Mouse (Mus musculus) CH12.LX (cell line): Measurements from ENCODE around the gene Rhof. TPM values are rescaled to one million over a fixed set of nuclear protein-coding genes. Genes with fewer than 3 reads are reported as not detected.

ENCODE experiments used
- DNase-seq: peaks from one replicate; pipeline ENCODE4 v3.0.0-alpha.2; 2013; ENCODE audit errors: extremely low read depth
- H3K27ac ChIP-seq: 2 replicates; pipeline ENCODE4 v1.5.1; 2012; ENCODE audit warnings: low read depth, mild to moderate bottlenecking, control low read depth, moderate library complexity; ENCODE audit not compliant: insufficient read depth
- H3K27me3 ChIP-seq: replicated peaks from 2 replicates; pipeline ENCODE3; 2012; ENCODE audit warnings: inconsistent platforms
- H3K36me3 ChIP-seq, 2 experiments: replicated peaks in 1 of 2; 2 replicates each; pipeline versions ENCODE3 to v1.6.1; 2012; ENCODE audit warnings: inconsistent platforms in 1 of 2, low read length in 1 of 2, mild to moderate bottlenecking in 1 of 2, mixed read lengths in 1 of 2, moderate library complexity in 1 of 2; ENCODE audit not compliant: control insufficient read depth in 1 of 2, insufficient read depth in 1 of 2
- H3K4me1 ChIP-seq, 2 experiments: 2 replicates each; pipeline ENCODE4 v1.6.1; 2012; ENCODE audit warnings: inconsistent platforms in 1 of 2, moderate library complexity in 1 of 2; ENCODE audit not compliant: insufficient read depth in 2 of 2, control insufficient read depth in 1 of 2
- H3K4me2 ChIP-seq: 2 replicates; pipeline ENCODE4 v1.6.1; 2012; ENCODE audit warnings: low read depth, mild to moderate bottlenecking, control low read depth; ENCODE audit not compliant: poor library complexity, insufficient read depth, severe bottlenecking
- H3K4me3 ChIP-seq, 3 experiments: fragments of 150-350 bp in 1 of 3; sonication (generic) in 1 of 3; replicated peaks in 1 of 3; 2 replicates each; pipeline versions ENCODE3 to v1.5.1; 2011 to 2012; ENCODE audit warnings: low read depth in 2 of 3, low read length in 2 of 3, mild to moderate bottlenecking in 2 of 3, moderate library complexity in 2 of 3, control low read depth in 1 of 3, improper control_type of control experiment in 1 of 3, inconsistent platforms in 1 of 3, mixed read lengths in 1 of 3; ENCODE audit not compliant: poor library complexity in 1 of 3
- H3K79me2 ChIP-seq: replicated peaks from 2 replicates; pipeline ENCODE4 v1.6.1; 2012; ENCODE audit warnings: mild to moderate bottlenecking, moderate library complexity; ENCODE audit not compliant: control insufficient read depth, poor library complexity, insufficient read depth, severe bottlenecking; ENCODE audit errors: extremely low read depth
- H3K9ac ChIP-seq: 2 replicates; pipeline ENCODE4 v1.6.1; 2012; ENCODE audit warnings: low read depth, mild to moderate bottlenecking, control low read depth, moderate library complexity; ENCODE audit not compliant: insufficient read depth
- H3K9me3 ChIP-seq: replicated peaks from 2 replicates; pipeline ENCODE3; 2012; ENCODE audit warnings: low read length, inconsistent platforms, mixed read lengths
- BHLHE40 ChIP-seq: IDR thresholded peaks from 2 replicates; pipeline ENCODE4 v1.6.1; 2011; ENCODE audit warnings: mild to moderate bottlenecking, low read depth, low read length, improper control_type of control experiment
- CHD1 ChIP-seq: IDR thresholded peaks from 2 replicates; pipeline ENCODE4 v1.6.1; 2012; ENCODE audit warnings: low read depth, low read length, improper control_type of control experiment, inconsistent platforms
- CHD2 ChIP-seq: IDR thresholded peaks from 2 replicates; pipeline ENCODE4 v1.6.1; 2011; ENCODE audit warnings: low read length, improper control_type of control experiment
- GABPA ChIP-seq: IDR thresholded peaks from 2 replicates; pipeline ENCODE4 v1.6.1; 2012; ENCODE audit warnings: low read depth, low read length, improper control_type of control experiment, inconsistent platforms; ENCODE audit not compliant: insufficient replicate concordance
- IRF4 ChIP-seq: IDR thresholded peaks from 2 replicates; pipeline ENCODE4 v1.6.1; 2014; ENCODE audit warnings: low read depth, mild to moderate bottlenecking, inconsistent platforms, low read length, improper control_type of control experiment
- JUN ChIP-seq: IDR thresholded peaks from 2 replicates; pipeline ENCODE4 v1.6.1; 2011; ENCODE audit warnings: low read depth, mild to moderate bottlenecking, low read length, improper control_type of control experiment, moderate library complexity; ENCODE audit not compliant: insufficient read depth
- JUND ChIP-seq: conservative IDR thresholded peaks from 2 replicates; pipeline ENCODE4 v1.6.1; 2011; ENCODE audit warnings: low read depth, low read length, improper control_type of control experiment
- MAX ChIP-seq: IDR thresholded peaks from 2 replicates; pipeline ENCODE4 v1.6.1; 2011; ENCODE audit warnings: low read length, improper control_type of control experiment
- MEF2A ChIP-seq: IDR thresholded peaks from 2 replicates; pipeline ENCODE4 v1.6.1; 2014; ENCODE audit warnings: low read depth, mild to moderate bottlenecking, inconsistent platforms, low read length, improper control_type of control experiment, borderline replicate concordance
- MXI1 ChIP-seq: IDR thresholded peaks from 2 replicates; pipeline ENCODE4 v1.6.1; 2011; ENCODE audit warnings: mild to moderate bottlenecking, low read depth, low read length, improper control_type of control experiment
- MYC ChIP-seq: IDR thresholded peaks from 2 replicates; pipeline ENCODE4 v1.6.1; 2011; ENCODE audit warnings: low read depth, mild to moderate bottlenecking, improper control_type of control experiment, low read length
- NRF1 ChIP-seq: IDR thresholded peaks from 2 replicates; pipeline ENCODE4 v1.6.1; 2014; ENCODE audit warnings: low read depth, mild to moderate bottlenecking, inconsistent platforms, low read length, improper control_type of control experiment, moderate library complexity
- PAX5 ChIP-seq: IDR thresholded peaks from 2 replicates; pipeline ENCODE4 v1.6.1; 2012; ENCODE audit warnings: low read length, inconsistent platforms, mixed read lengths
- POLR2A ChIP-seq: IDR thresholded peaks from 2 replicates; pipeline ENCODE4 v1.6.1; 2011; ENCODE audit warnings: low read depth, mild to moderate bottlenecking, improper control_type of control experiment, low read length
- POLR2AphosphoS2 ChIP-seq: IDR thresholded peaks from 2 replicates; pipeline ENCODE4 v1.6.1; 2011; ENCODE audit warnings: low read depth, low read length, improper control_type of control experiment
- RAD21 ChIP-seq: IDR thresholded peaks from 2 replicates; pipeline ENCODE4 v1.6.1; 2011; ENCODE audit warnings: low read depth, mild to moderate bottlenecking, low read length, improper control_type of control experiment, moderate library complexity
- SMC3 ChIP-seq: IDR thresholded peaks from 2 replicates; pipeline ENCODE4 v1.6.1; 2011; ENCODE audit warnings: low read depth, low read length, improper control_type of control experiment
- TCF12 ChIP-seq: IDR thresholded peaks from 2 replicates; pipeline ENCODE4 v1.6.1; 2014; ENCODE audit warnings: low read depth, mild to moderate bottlenecking, inconsistent platforms, low read length, improper control_type of control experiment
- UBTF ChIP-seq: IDR thresholded peaks from 2 replicates; pipeline ENCODE4 v1.6.1; 2012; ENCODE audit warnings: low read depth, mild to moderate bottlenecking, inconsistent platforms, low read length, improper control_type of control experiment, moderate library complexity
- USF1 ChIP-seq: IDR thresholded peaks from 2 replicates; pipeline ENCODE4 v1.6.1; 2014; ENCODE audit warnings: low read depth, mild to moderate bottlenecking, inconsistent platforms, low read length, improper control_type of control experiment
- ZC3H11A ChIP-seq: IDR thresholded peaks from 2 replicates; pipeline ENCODE4 v1.6.1; 2012; ENCODE audit warnings: low read depth, mild to moderate bottlenecking, inconsistent platforms, low read length, improper control_type of control experiment
- ZKSCAN1 ChIP-seq: IDR thresholded peaks from 2 replicates; pipeline ENCODE4 v1.6.1; 2012; ENCODE audit warnings: low read depth, inconsistent platforms, low read length, improper control_type of control experiment, borderline replicate concordance
- ZMIZ1 ChIP-seq: IDR thresholded peaks from 2 replicates; pipeline ENCODE4 v1.6.1; 2012; ENCODE audit warnings: low read depth, mild to moderate bottlenecking, inconsistent platforms, low read length, improper control_type of control experiment
- dilution Hi-C: fragments of 300-500 bp; cut with MboI; formaldehyde crosslinking; loops from 2 replicates; pipeline ENCODE4 v1.14.3; 2020; ENCODE audit warnings: low sequenced_read_pairs; ENCODE audit not compliant: extremely low pct_unique_long_range_greater_than_20kb, extremely low pct_ligation_motif_present
- in situ Hi-C: fragments of 300-500 bp; cut with MboI; formaldehyde crosslinking; loops from 3 replicates; pipeline ENCODE4 v1.14.3; 2019; ENCODE audit warnings: low sequenced_read_pairs, low pct_ligation_motif_present, low pct_unique_long_range_greater_than_20kb, mixed read lengths
- polyA plus RNA-seq: library from polyadenylated mRNA; unstranded; fragments of >175 nt; gene quantifications from 2 replicates; pipeline ENCODE4 v1.2.1, GENCODE M21; 2012; ENCODE audit warnings: low read depth; ENCODE audit not compliant: insufficient read length
- total RNA-seq, 2 experiments: library from RNA; depleted of rRNA; stranded (reverse); fragments of 300-350 nt in 1 of 2; fragments of >200 nt in 1 of 2; gene quantifications; 2 replicates each; pipeline ENCODE4 v1.2.3; 2012 to 2014

Gene Rhof
- total and polyA plus RNA-seq, 3 experiments = 33.6 to 56.9 (median 45.4) TPM

DNA sequence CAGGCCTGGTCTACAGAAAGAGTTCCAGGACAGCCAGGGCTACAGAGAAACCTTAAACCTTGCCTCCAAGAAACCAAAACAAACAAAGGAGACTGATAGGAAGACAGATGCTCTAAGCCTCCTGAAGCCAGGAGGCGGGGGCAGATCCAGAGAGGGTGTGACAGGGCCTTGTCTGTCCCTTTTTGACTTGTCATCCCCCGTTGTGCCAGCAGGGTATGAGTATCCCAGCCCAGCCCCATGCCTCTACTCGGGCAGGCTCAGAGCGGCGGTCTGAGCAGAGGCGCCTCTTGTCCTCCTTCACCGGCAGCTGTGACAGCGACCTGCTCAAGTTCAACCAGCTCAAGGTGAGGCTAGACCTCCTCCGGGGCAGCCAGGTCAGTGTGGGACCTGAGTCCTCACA, 30.4 kb upstream of the Rhof start:
- peaks cover 0 to 12% of the 10 kb centered on the region in 2 experiments; a peak in 2 of 4 replicates for H3K4me1 ChIP-seq
- no peak for TF ChIP-seq RAD21
- no peak for TF ChIP-seq POLR2AphosphoS2
- no peak for TF ChIP-seq POLR2A
- TF ChIP-seq BHLHE40 = no peak
- no peak for TF ChIP-seq JUN
- TF ChIP-seq GABPA = no peak
- no peak for TF ChIP-seq NRF1
- TF ChIP-seq, all 38 proteins: peak for 0
- Histone ChIP-seq H3K4me3 (no peak overlapping the region), H3K27ac (no peak overlapping the region), H3K4me2 (no peak overlapping the region), H3K79me2 (no peaks in the 10 kb centered on the region), H3K36me3 (peaks cover 76 to 90% of the 10 kb centered on the region in 2 experiments), H3K9ac (no peak overlapping the region), H3K27me3 (no peaks in the 10 kb centered on the region), H3K9me3 (no peaks in the 10 kb centered on the region)
- no peak for DNase-seq
- dilution Hi-C loops = no loop called here
- in situ Hi-C loops = no loop called here

DNA sequence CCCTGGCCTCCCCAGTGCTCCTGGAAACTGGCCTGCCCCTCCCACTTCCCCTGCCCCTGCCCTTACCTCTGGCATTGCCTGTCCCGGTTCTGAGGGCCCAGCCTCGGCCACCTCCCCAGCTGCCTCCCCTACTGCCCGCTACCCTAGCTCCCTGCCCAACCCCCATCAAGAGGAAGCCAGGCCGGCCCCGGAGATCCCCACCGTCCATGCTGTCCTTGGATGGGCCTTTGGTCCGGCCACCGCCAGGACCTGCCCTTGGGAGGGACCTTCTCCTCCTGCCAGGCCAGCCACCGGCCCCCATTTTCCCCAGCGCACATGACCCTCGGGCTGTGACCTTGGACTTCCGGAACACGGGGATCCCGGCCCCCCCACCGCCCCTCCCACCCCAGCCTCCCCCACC, 27.8 kb upstream of the Rhof start:
- dilution Hi-C loops = no loop called here
- no peaks in the 10 kb centered on the region for H3K79me2 ChIP-seq
- in situ Hi-C loops = no loop called here
- TF ChIP-seq JUND (no peak), MEF2A (no peak), CHD2 (no peak), MAX (no peak), MXI1 (no peak), CHD1 (no peak), ZC3H11A (no peak), GABPA (no peak), UBTF (no peak), ZKSCAN1 (no peak), USF1 (no peak), IRF4 (no peak), MYC (no peak), SMC3 (no peak), ZMIZ1 (no peak), POLR2A (no peak), PAX5 (no peak), TCF12 (no peak)
- H3K27ac ChIP-seq = no peak overlapping the region
- H3K9ac ChIP-seq = no peak overlapping the region
- H3K4me3 ChIP-seq = no peak overlapping the region
- no peaks in the 10 kb centered on the region for H3K9me3 ChIP-seq
- H3K27me3 ChIP-seq = no peaks in the 10 kb centered on the region
- H3K4me1 ChIP-seq = no peaks in the 10 kb centered on the region
- peaks cover 81 to 91% of the 10 kb centered on the region in 2 experiments for H3K36me3 ChIP-seq
- DNase-seq = no peak
- no peak overlapping the region for H3K4me2 ChIP-seq
